Mouse (Mus musculus) T-helper 2 cell (primary cell): ENCODE measurements around the gene Rcan2.

Experiments
- in situ Hi-C: fragments of 300-600 bp; cut with MboI, MseI; formaldehyde crosslinking; loops from one replicate; pipeline ENCODE4 v1.15.1; 2025; ENCODE audit warnings: high pct_unique_total_duplicates

Gene Rcan2

DNA sequence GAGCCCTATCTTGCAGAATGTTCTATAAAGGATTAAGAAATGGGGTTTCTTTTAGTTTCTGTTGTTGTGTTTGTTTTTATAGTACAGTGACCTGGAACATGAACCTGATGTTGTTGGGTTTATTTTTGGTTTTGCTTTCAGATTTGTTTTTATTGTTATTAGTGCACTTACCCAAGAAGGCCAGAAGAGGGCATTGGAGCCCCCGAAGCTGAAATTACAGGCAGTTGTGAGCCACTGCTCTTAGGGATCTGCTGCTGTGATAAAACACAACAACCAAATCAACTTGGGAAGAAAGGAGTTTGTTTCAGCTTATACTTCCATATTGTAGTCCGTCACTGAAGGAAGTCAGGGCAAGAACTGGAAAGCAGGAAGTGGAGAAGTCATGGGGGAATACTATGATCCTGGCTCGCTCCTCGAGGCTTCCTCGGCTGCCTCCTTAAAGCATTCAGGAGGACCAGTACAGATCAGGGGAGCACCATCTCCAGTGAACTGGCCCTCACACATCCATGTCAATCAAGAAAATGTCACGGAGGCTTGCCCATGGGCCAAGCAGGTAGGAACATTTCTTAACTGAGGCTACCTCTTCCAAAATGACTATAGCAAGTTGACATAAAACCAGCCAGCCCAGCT, 275.0 kb downstream of the Rcan2 start:
- in situ Hi-C loops: loop anchor here (10.0 kb wide), 1 partner anchor 179 kb away; no protein-coding TSS in a partner anchor

DNA sequence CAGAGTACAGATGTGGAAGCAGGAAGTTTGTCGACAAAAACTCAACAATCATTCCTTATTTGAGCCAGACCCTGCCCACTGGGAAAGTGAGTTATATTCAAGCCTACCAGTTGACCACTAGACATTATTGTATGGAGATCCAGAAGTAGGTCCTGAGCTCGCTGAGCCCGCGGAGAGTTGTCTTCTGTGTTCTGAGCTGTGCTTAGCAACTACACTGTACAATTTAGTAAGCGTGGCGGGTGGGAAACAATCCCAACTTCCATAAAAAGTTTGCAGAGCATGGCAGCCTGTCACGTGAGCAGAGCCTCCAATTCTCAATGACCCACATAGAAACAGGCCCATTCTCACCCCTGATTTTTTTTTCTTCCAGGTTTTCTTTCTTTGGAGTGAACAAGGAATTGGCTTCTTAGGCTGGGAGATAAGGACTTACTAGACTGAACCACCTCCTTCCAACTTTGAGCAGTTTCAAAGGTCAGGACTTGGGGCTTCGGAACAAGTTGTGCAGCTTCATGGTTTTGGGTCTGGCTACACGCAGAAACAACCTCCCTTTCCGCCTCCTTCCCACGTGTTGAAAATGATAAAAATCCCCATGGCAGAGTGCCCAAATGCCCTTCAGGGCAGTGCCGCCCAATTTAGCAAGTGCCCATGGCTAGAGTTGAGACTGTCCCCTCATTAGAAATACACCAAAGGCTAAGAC, 276.1 kb downstream of the Rcan2 start:
- in situ Hi-C loops: loop anchor here (10.0 kb wide), 1 partner anchor 178 kb away; no protein-coding TSS in a partner anchor

DNA sequence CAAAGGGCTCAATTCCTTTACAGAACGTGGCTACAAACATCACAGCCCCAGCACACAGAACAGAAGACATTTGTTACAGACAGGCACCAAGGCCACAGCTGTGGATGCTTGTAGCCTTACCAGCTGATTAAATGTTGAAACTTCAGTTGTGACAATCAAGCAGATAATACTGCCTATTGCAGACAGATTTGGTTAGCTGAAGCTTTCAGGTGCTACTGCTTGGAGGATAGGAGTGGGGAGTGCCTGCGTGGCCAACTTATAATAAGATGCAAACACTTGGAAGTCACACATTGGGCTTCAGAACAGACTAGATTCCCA, 276.7 kb downstream of the Rcan2 start:
- in situ Hi-C loops: loop anchor here (10.0 kb wide), 1 partner anchor 177 kb away; no protein-coding TSS in a partner anchor

DNA sequence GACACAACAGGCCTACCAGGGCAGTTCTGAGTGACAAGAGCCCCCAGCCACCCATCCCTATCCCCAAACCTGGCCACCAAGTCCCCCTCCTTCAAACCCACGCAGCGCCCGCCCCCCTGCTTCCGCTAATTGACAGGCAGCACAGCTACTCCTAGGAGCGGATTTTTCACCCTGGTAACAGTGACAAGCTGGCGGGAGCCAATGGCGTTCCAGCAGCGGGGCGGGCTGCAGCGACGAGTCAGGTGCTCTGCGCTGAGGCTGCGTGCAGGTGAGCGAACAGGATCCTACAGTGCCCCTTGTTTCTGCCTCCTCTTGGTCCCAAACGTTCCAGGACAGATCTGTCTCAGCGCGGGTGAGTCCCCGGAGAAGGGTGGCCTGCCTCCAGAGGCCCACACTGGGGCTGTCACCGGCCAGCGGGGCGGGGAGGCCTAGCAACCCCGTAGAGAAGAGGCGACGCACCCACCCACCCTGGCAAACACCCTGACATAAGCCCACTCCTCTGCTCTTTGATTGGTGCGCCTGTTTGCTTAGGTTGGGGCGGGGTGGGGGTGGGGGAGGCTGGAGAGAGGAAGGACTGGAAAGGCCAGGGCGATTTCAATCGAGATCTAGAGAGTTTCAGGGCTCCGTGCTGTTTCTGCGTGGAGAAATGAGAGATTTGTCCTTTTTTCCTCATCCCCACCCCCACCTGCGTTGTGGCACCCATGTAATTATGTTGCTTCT, 277.6 kb downstream of the Rcan2 start, which contains the start of gene Enpp5:
Gene Enpp5, plus strand, starts transcription at position 183 of the 720 bp plus-strand sequence.
- in situ Hi-C loops: loop anchor here (10.0 kb wide), 1 partner anchor 176 kb away; no protein-coding TSS in a partner anchor

DNA sequence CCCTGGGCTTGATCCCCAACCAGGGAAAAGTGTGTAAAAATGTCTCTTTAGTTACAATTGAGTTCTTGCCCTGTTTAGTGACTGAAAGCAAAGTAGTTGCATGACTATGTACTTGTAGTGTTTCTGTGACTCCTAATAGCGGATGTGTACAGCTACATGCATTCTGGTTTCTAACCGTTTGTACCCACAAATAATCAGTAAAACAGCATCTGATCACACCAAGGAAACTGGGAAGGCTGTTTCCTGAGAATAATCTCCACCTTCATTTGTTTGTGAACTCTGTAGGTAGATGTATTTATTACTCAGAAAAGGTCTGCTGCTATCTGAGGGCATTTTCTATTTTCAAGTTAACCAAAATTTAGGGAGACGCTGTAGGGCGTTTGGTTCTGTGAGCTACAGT, 282.0 kb downstream of the Rcan2 start:
- in situ Hi-C loops: no loop called here

DNA sequence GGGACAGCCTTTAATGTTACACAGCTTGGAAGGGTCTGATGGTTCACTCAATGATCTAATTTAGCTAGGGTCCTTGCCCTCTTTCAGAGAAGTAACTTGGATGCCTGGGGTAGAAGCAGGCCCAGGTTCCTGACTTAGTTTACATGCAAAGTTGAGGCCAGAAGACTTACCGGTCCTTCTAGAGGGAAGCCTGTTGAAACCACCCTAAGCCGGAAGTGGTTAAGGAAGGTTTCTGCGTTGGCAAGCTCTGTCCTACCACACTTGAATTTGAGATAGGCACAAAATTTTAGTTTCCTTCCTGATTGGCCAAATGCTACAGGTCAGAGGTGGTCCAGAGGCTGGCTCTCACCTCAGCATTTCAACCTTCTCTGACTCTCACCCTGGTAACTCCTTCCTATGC, 287.1 kb downstream of the Rcan2 start:
- in situ Hi-C loops: no loop called here
